11 mouse cellular contexts compared by ENCODE assay signal in genomic region chr11:85775492-85775891, GRCm38 (mm10). TPM values are rescaled to one million over a fixed set of nuclear protein-coding genes. Genes with fewer than 3 reads are reported as not detected.
DNase-seq lines count a peak whose midpoint lies in the region; ATAC-seq lines count a peak whose summit lies in the region.
"Had no signal": no experiment of that assay in that cellular context is flagged by ENCODE, and none has a peak within 500 bp of the region (broad histone marks: within the 10 kb centered on the region; RNA-seq: fewer than 3 reads in every experiment).

No protein-coding gene starts in this region.

- 0 out of 2 replicates have a peak, but pooled peaks have one; percentile 24 for ATAC-seq in liver, embryonic 13.5 days (ENCODE audit: low read depth)
- ATAC-seq: midbrain, embryonic 16.5 days had no signal

- H3K36me3 ChIP-seq in liver, embryonic 13.5 days, result no peaks in the 10 kb centered on the region

- peaks cover 88% of the 10 kb centered on the region for H3K27me3 ChIP-seq in liver, embryonic 13.5 days

- H3K9ac ChIP-seq in liver, embryonic 13.5 days, result no peak overlapping the region

- DNase-seq in urinary bladder, postnatal 14 days (ENCODE audit: low spot score), result peak; percentile 47
- no peak for DNase-seq in urinary bladder, postnatal 10 days (ENCODE audit: low spot score)
- DNase-seq in kidney, adult 11 months, result peak; percentile 40
- no peak for DNase-seq in liver, embryonic 13.5 days
- peak; percentile 29 for DNase-seq in yolk sac, embryonic 10.5 days (ENCODE audit: low spot score)
- no peak for DNase-seq in spleen, postnatal 14 days (ENCODE audit: low spot score in 2 of 2)
- DNase-seq in c-Kit-positive CD71-positive TER-119-positive erythroid progenitor cells, embryonic 14.5 days (ENCODE audit: low spot score), result no peak
- no peak for DNase-seq in ovary, adult 18-20 months (ENCODE audit: low spot score)
- DNase-seq: cerebellum, postnatal 14 days; right cerebral cortex, postnatal 25 days had no signal

- peaks cover 13% of the 10 kb centered on the region; the same call in 1 of the 2 replicates for H3K4me1 ChIP-seq in liver, embryonic 13.5 days (replicated peaks)

- no peak overlapping the region for H3K27ac ChIP-seq in liver, embryonic 13.5 days

- no peaks in the 10 kb centered on the region for H3K9me3 ChIP-seq in liver, embryonic 13.5 days (replicated peaks)

- no peak overlapping the region for H3K4me2 ChIP-seq in liver, embryonic 13.5 days

- no peak overlapping the region for H3K4me3 ChIP-seq in liver, embryonic 13.5 days (replicated peaks)

- 53% methylated on average over 7 of the region's 7 CpGs for WGBS in liver, embryonic 13.5 days (ENCODE audit: insufficient replicate concordance)

RNA-seq across cellular contexts. Expression of gene Tbx2, which starts 56.9 kb away (rescaled TPM):
- polyA plus RNA-seq in liver, embryonic 13.5 days (2015; fragmentation: Nextera tagmentation; extraction: Ambion mirVana), result 0.25 and 0.27 TPM in 2 replicates

Comparison
In these comparisons a context has a peak if more than half of its experiments do, and no peak if none do; other contexts are left out.
1. DNase-seq: peak in urinary bladder, postnatal 14 days (single experiment), kidney, adult 11 months (single experiment) and yolk sac, embryonic 10.5 days (single experiment); none in urinary bladder, postnatal 10 days (single experiment), liver, embryonic 13.5 days (single experiment), spleen, postnatal 14 days (0 of 2), c-Kit-positive CD71-positive TER-119-positive erythroid progenitor cells, embryonic 14.5 days (single experiment) and ovary, adult 18-20 months (single experiment).